Mouse (Mus musculus): ENCODE results near the gene Elk3. TPM values are rescaled to one million over a fixed set of nuclear protein-coding genes. Genes with fewer than 3 reads are reported as not detected.
"Not testable (repeated sequence)": the region's sequence is repeated elsewhere in the genome, so short reads cannot be mapped to it uniquely, and the experiment has no call there.

Gene Elk3
- 44.9 and 48.0 TPM in 2 replicates for polyA plus RNA-seq (2015; fragmentation: Nextera tagmentation; extraction: Ambion mirVana)

DNA sequence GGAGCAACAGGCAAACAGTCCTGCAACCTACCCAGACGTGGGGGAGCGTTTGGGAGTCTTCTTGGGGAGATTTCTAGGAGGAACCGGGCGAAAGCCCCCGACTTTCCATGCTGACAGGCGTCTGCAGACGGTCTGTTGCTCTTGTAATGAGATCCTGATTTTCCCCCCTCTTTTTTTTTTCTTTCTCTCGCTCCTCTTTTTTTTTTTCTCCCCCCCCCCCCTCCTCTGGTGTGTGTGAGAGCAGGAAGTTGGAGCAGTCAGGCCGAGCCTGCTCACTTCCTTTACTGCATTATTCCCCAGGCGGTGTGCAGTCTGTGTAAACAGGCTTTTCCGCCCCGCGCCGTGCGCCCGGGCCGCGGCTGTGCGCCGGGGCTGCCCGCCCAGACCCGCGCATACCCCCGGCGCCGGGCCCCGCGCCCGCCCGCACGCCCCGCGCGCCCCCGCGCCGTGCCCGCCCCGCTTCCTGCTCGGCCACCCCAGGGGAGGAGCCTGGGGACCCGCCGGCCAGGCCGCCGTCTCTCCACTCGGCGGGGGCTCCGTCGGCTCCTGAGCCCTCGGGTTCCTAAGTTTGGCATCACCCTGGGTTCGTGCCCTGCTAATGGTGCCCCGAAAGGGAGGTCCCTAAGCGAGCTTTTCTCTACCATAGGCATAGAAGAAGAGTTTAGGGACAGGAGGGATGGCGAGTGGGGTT, at the start of gene Elk3:
Elk3 (minus strand) TSS at position 415 of the 691 bp plus-strand sequence.
- H3K4me2 ChIP-seq (ENCODE audit: low read depth, low read length) = peak within 1 kb of the TSS; percentile 75
- WGBS = under 1% methylated on average over 28 of the region's 53 CpGs
- peaks cover 5% of the 10 kb centered on the region; the same call in 1 of the 2 replicates for H3K4me1 ChIP-seq (replicated peaks; ENCODE audit: control insufficient read depth, insufficient read depth, low read length)
- H3K36me3 ChIP-seq (ENCODE audit: control insufficient read depth, insufficient read depth, low read length) = no peaks in the 10 kb centered on the region
- no peaks in the 10 kb centered on the region for H3K27me3 ChIP-seq (ENCODE audit: control insufficient read depth, insufficient read depth, low read depth, low read length)
- H3K27ac ChIP-seq (ENCODE audit: low read length) = peak within 1 kb of the TSS; percentile 95
- peak within 1 kb of the TSS; percentile 64 for H3K4me3 ChIP-seq (ENCODE audit: low read length)
- no peaks in the 10 kb centered on the region for H3K9me3 ChIP-seq (ENCODE audit: control insufficient read depth, low read length)
- ATAC-seq (ENCODE audit: low read depth) = peak; percentile 84
- H3K9ac ChIP-seq (ENCODE audit: low read length) = peak within 1 kb of the TSS; percentile 93

DNA sequence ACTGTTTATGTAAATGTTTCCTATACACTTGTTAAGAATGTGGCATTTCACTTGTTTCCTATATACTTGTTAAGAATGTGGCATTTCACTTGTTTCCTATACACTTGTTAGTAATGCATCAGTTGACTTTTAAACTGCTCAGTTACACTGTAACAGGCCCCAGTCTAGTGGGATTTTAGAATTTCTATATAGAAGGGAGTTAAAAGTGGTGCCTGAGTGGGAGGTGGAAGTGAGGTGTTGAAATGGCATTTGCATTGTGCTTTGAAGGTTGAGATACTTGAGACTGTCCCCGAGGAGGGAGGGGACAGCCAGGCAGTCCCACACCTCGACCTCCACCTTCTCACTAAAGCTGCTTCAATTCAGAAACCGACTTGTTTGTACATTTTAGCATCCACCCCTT, 49.7 kb upstream of the Elk3 start:
- WGBS = 10% methylated on average over 3 of the region's 3 CpGs
- H3K4me2 ChIP-seq (ENCODE audit: low read depth, low read length) = no peak overlapping the region
- no peaks in the 10 kb centered on the region for H3K9me3 ChIP-seq (ENCODE audit: control insufficient read depth, low read length)
- H3K36me3 ChIP-seq (ENCODE audit: control insufficient read depth, insufficient read depth, low read length) = no peaks in the 10 kb centered on the region
- no peak overlapping the region for H3K9ac ChIP-seq (ENCODE audit: low read length)
- H3K4me3 ChIP-seq (ENCODE audit: low read length) = no peak overlapping the region
- ATAC-seq (ENCODE audit: low read depth) = no peak
- no peaks in the 10 kb centered on the region for H3K27me3 ChIP-seq (ENCODE audit: control insufficient read depth, insufficient read depth, low read depth, low read length)
- no peak overlapping the region for H3K27ac ChIP-seq (ENCODE audit: low read length)
- H3K4me1 ChIP-seq (replicated peaks; ENCODE audit: control insufficient read depth, insufficient read depth, low read length) = no peaks in the 10 kb centered on the region; the same call in 1 of the 2 replicates

GRCm38 (mm10) chr10:93360190-93360589, 49.3 kb upstream of the Elk3 start:
- H3K4me3 ChIP-seq (ENCODE audit: low read length); H3K27me3 ChIP-seq (ENCODE audit: control insufficient read depth, insufficient read depth, low read depth, low read length); H3K27ac ChIP-seq (ENCODE audit: low read length); H3K9me3 ChIP-seq (ENCODE audit: control insufficient read depth, low read length); ATAC-seq (ENCODE audit: low read depth); H3K4me1 ChIP-seq (replicated peaks; ENCODE audit: control insufficient read depth, insufficient read depth, low read length); H3K4me2 ChIP-seq (ENCODE audit: low read depth, low read length); H3K9ac ChIP-seq (ENCODE audit: low read length); H3K36me3 ChIP-seq (ENCODE audit: control insufficient read depth, insufficient read depth, low read length): not testable (repeated sequence)
- 55% methylated on average over 4 of the region's 4 CpGs for WGBS

DNA sequence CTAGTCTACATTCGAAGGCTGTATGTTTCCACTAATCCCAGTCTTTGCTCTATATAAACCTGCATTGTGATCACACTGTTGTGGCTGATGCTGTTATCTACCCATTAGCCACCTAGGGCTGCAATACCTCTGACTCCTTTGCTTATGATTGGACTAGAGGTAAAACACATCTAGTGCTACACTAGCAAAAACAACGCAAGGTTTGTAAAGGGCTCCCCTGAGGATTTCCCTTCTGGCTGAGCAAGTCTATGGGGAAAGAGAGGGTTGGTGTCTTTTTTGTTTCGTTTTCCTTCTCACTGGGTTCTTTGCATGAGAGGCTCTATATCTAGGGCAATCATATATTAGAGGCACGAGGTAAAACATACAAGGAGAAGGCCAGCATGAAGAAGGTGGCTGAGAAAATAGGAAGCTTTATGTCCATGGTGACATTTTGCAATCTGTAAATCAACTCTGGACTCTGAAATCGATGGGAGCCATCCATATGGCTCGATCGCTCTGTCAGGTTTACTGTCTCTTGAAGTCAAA, 48.5 kb upstream of the Elk3 start:
- Histone ChIP-seq H3K9ac (ENCODE audit: low read length) (no peak overlapping the region), H3K4me3 (ENCODE audit: low read length) (no peak overlapping the region), H3K4me2 (ENCODE audit: low read depth, low read length) (no peak overlapping the region), H3K27me3 (ENCODE audit: control insufficient read depth, insufficient read depth, low read depth, low read length) (no peaks in the 10 kb centered on the region), H3K9me3 (ENCODE audit: control insufficient read depth, low read length) (no peaks in the 10 kb centered on the region), H3K27ac (ENCODE audit: low read length) (no peak overlapping the region), H3K4me1 (replicated peaks; ENCODE audit: control insufficient read depth, insufficient read depth, low read length) (no peaks in the 10 kb centered on the region), H3K36me3 (ENCODE audit: control insufficient read depth, insufficient read depth, low read length) (no peaks in the 10 kb centered on the region)
- ATAC-seq (ENCODE audit: low read depth) = no peak
- WGBS = 81% methylated on average over 7 of the region's 7 CpGs

DNA sequence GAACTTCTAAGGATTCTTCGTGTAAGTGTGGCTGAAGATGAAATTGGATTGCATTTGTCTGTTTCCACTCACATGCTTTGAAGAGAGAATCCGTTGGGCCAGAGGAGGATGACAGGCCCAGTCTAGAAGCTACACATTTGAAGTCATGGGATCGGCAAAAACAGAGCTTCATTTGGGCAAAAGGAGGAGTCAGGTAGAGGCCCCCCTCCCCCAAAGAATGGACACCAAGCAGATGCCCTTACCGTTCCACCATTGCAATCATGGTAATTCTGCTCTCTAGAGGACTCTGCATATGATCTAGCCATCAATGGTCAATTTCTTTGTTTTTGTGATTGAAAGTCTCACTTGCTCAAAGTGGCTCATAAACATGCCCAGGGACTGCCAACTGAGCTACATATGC, 47.9 kb upstream of the Elk3 start:
- H3K27me3 ChIP-seq (ENCODE audit: control insufficient read depth, insufficient read depth, low read depth, low read length) = no peaks in the 10 kb centered on the region
- no peaks in the 10 kb centered on the region for H3K9me3 ChIP-seq (ENCODE audit: control insufficient read depth, low read length)
- 85% methylated on average over 4 of the region's 4 CpGs for WGBS
- no peaks in the 10 kb centered on the region for H3K4me1 ChIP-seq (replicated peaks; ENCODE audit: control insufficient read depth, insufficient read depth, low read length)
- no peak overlapping the region for H3K9ac ChIP-seq (ENCODE audit: low read length)
- no peak for ATAC-seq (ENCODE audit: low read depth)
- no peak overlapping the region for H3K4me3 ChIP-seq (ENCODE audit: low read length)
- no peak overlapping the region for H3K27ac ChIP-seq (ENCODE audit: low read length)
- H3K4me2 ChIP-seq (ENCODE audit: low read depth, low read length) = no peak overlapping the region
- H3K36me3 ChIP-seq (ENCODE audit: control insufficient read depth, insufficient read depth, low read length) = no peaks in the 10 kb centered on the region

GRCm38 (mm10) chr10:93357162-93357561, 46.2 kb upstream of the Elk3 start:
- Histone ChIP-seq H3K4me3 (ENCODE audit: low read length) (no peak overlapping the region), H3K9me3 (ENCODE audit: control insufficient read depth, low read length) (no peaks in the 10 kb centered on the region), H3K4me2 (ENCODE audit: low read depth, low read length) (no peak overlapping the region), H3K4me1 (replicated peaks; ENCODE audit: control insufficient read depth, insufficient read depth, low read length) (no peaks in the 10 kb centered on the region), H3K27me3 (ENCODE audit: control insufficient read depth, insufficient read depth, low read depth, low read length) (no peaks in the 10 kb centered on the region), H3K36me3 (ENCODE audit: control insufficient read depth, insufficient read depth, low read length) (no peaks in the 10 kb centered on the region), H3K9ac (ENCODE audit: low read length) (no peak overlapping the region), H3K27ac (ENCODE audit: low read length) (no peak overlapping the region)
- no peak for ATAC-seq (ENCODE audit: low read depth)
- whole genome bisulfite sequencing = 87% methylated on average over 5 of the region's 5 CpGs

GRCm38 (mm10) chr10:93356122-93356521, 45.2 kb upstream of the Elk3 start:
- Histone ChIP-seq H3K4me2 (ENCODE audit: low read depth, low read length) (no peak overlapping the region), H3K4me1 (replicated peaks; ENCODE audit: control insufficient read depth, insufficient read depth, low read length) (no peaks in the 10 kb centered on the region), H3K27ac (ENCODE audit: low read length) (no peak overlapping the region), H3K9me3 (ENCODE audit: control insufficient read depth, low read length) (no peaks in the 10 kb centered on the region), H3K27me3 (ENCODE audit: control insufficient read depth, insufficient read depth, low read depth, low read length) (no peaks in the 10 kb centered on the region), H3K4me3 (ENCODE audit: low read length) (no peak overlapping the region), H3K36me3 (ENCODE audit: control insufficient read depth, insufficient read depth, low read length) (no peaks in the 10 kb centered on the region), H3K9ac (ENCODE audit: low read length) (no peak overlapping the region)
- no peak for ATAC-seq (ENCODE audit: low read depth)
- 73% methylated on average over 9 of the region's 9 CpGs for WGBS

- H3K27ac ChIP-seq (ENCODE audit: low read length) = peak overlapping the region; percentile 25
- no peaks in the 10 kb centered on the region for H3K36me3 ChIP-seq (ENCODE audit: control insufficient read depth, insufficient read depth, low read length)
- H3K4me1 ChIP-seq (replicated peaks; ENCODE audit: control insufficient read depth, insufficient read depth, low read length) = no peaks in the 10 kb centered on the region
- no peak overlapping the region for H3K9ac ChIP-seq (ENCODE audit: low read length)
- H3K4me3 ChIP-seq (ENCODE audit: low read length) = no peak overlapping the region
- no peaks in the 10 kb centered on the region for H3K9me3 ChIP-seq (ENCODE audit: control insufficient read depth, low read length)
- no peaks in the 10 kb centered on the region for H3K27me3 ChIP-seq (ENCODE audit: control insufficient read depth, insufficient read depth, low read depth, low read length)
- 35% methylated on average over 8 of the region's 8 CpGs for WGBS
- H3K4me2 ChIP-seq (ENCODE audit: low read depth, low read length) = no peak overlapping the region
- ATAC-seq (ENCODE audit: low read depth) = no peak
These were observed 44.5 kb upstream of the Elk3 start for GRCm38 (mm10) chr10:93355276-93355927.

GRCm38 (mm10) chr10:93353545-93354326, 42.8 kb upstream of the Elk3 start:
- Histone ChIP-seq H3K9me3 (ENCODE audit: control insufficient read depth, low read length) (no peaks in the 10 kb centered on the region), H3K27me3 (ENCODE audit: control insufficient read depth, insufficient read depth, low read depth, low read length) (no peaks in the 10 kb centered on the region), H3K4me3 (ENCODE audit: low read length) (no peak overlapping the region), H3K4me2 (ENCODE audit: low read depth, low read length) (no peak overlapping the region), H3K4me1 (replicated peaks; ENCODE audit: control insufficient read depth, insufficient read depth, low read length) (no peaks in the 10 kb centered on the region), H3K27ac (ENCODE audit: low read length) (no peak overlapping the region), H3K36me3 (ENCODE audit: control insufficient read depth, insufficient read depth, low read length) (no peaks in the 10 kb centered on the region), H3K9ac (ENCODE audit: low read length) (no peak overlapping the region)
- 83% methylated on average over 10 of the region's 10 CpGs for WGBS
- ATAC-seq (ENCODE audit: low read depth) = no peak

Measured in lung, embryonic 16.5 days (tissue).